Comparison of ENCODE assay signal across 9 mouse cellular contexts in genomic region chr4:107737907-107738306, GRCm38 (mm10). TPM values are rescaled to one million over a fixed set of nuclear protein-coding genes. Genes with fewer than 3 reads are reported as not detected.
DNase-seq lines count a peak whose midpoint lies in the region; ATAC-seq and TF ChIP-seq lines count a peak whose summit lies in the region.
"Had no signal": no experiment of that assay in that cellular context is flagged by ENCODE, and none has a peak within 500 bp of the region (broad histone marks: within the 10 kb centered on the region; RNA-seq: fewer than 3 reads in every experiment).

No protein-coding gene starts in this region.

- H3K27ac ChIP-seq in cerebellum, adult 2 months (ENCODE audit: insufficient read depth, low read length), result no peak overlapping the region
- H3K27ac ChIP-seq in hindbrain, embryonic 10.5 days, result peak overlapping the region; percentile 13
- no peak overlapping the region for H3K27ac ChIP-seq in olfactory bulb, adult 2 months (ENCODE audit: insufficient read depth, low read depth, low read length)
- H3K27ac ChIP-seq: macrophage had no signal

- H3K9me3 ChIP-seq in G1E (replicated peaks), result no peaks in the 10 kb centered on the region
- no peaks in the 10 kb centered on the region for H3K9me3 ChIP-seq in hindbrain, embryonic 10.5 days

- no peak overlapping the region for H3K4me3 ChIP-seq in G1E (ENCODE audit: low read depth, low read length)
- H3K4me3 ChIP-seq in cerebellum, adult 2 months (replicated peaks; ENCODE audit: insufficient read depth, low read depth, low read length), result no peak overlapping the region
- no peak overlapping the region for H3K4me3 ChIP-seq in hindbrain, embryonic 10.5 days
- H3K4me3 ChIP-seq in lung, adult 2 months (replicated peaks; ENCODE audit: extremely low read depth, low read depth, low read length), result no peak overlapping the region
- H3K4me3 ChIP-seq in olfactory bulb, adult 2 months (ENCODE audit: insufficient read depth, low read depth, low read length), result no peak overlapping the region

- peak; percentile 88 for TF ChIP-seq CTCF in G1E (IDR thresholded peaks at IDR 0.05; ENCODE audit: low read depth, low read length)
- peak; percentile 96 for TF ChIP-seq CTCF in cerebellum, adult 2 months (IDR thresholded peaks at IDR 0.05; ENCODE audit: borderline replicate concordance, insufficient read depth, low read depth, low read length)
- TF ChIP-seq CTCF in lung, adult 2 months (IDR thresholded peaks at IDR 0.05; ENCODE audit: insufficient read depth, low read length), result peak; percentile 85
- TF ChIP-seq CTCF in olfactory bulb, adult 2 months (IDR thresholded peaks at IDR 0.05; ENCODE audit: insufficient read depth, low read depth, low read length), result peak; percentile 96

- WGBS in cerebellum, adult 2 months, result 7% methylated on average over 6 of the region's 6 CpGs
- 17% methylated on average over 6 of the region's 6 CpGs for WGBS in hindbrain, embryonic 10.5 days
- 6% methylated on average over 6 of the region's 6 CpGs for WGBS in lung, adult 2 months
- 9% methylated on average over 6 of the region's 6 CpGs for WGBS in olfactory bulb, adult 2 months

- DNase-seq in G1E (ENCODE audit: low spot score), result peak; percentile 53
- DNase-seq in cerebellum, adult 2 months, result peak; percentile 80 to 92
- DNase-seq in forelimb bud, embryonic 11.5 days (ENCODE audit: low read depth, low spot score), result peak; percentile 83
- DNase-seq in hindbrain, embryonic 10.5 days (ENCODE audit: low spot score), result peak; percentile 89
- peak; percentile 78 to 89 for DNase-seq in layer of hippocampus, adult 8-10 months (ENCODE audit: low spot score in 2 of 2)
- peak; percentile 80 for DNase-seq in lung, adult 2 months
- peak; percentile 41 to 52 for DNase-seq in thymus, adult 18-20 months

- no peaks in the 10 kb centered on the region for H3K36me3 ChIP-seq in G1E (replicated peaks)
- no peaks in the 10 kb centered on the region for H3K36me3 ChIP-seq in hindbrain, embryonic 10.5 days

- no peak for TF ChIP-seq POLR2A in cerebellum, adult 2 months (IDR thresholded peaks at IDR 0.05; ENCODE audit: borderline replicate concordance, insufficient read depth, low read length)
- TF ChIP-seq POLR2A in lung, adult 2 months (IDR thresholded peaks at IDR 0.05; ENCODE audit: borderline replicate concordance, extremely low read depth, low read depth, low read length), result no peak
- TF ChIP-seq POLR2A in olfactory bulb, adult 2 months (IDR thresholded peaks at IDR 0.05; ENCODE audit: insufficient read depth, low read depth, low read length), result no peak

- peak; percentile 75 for ATAC-seq in G1E (ENCODE audit: extremely low read depth, insufficient number of reproducible peaks, low FRiP score, poor library complexity, severe bottlenecking)

- peaks cover 18% of the 10 kb centered on the region for H3K27me3 ChIP-seq in G1E (ENCODE audit: insufficient read depth, low read length)
- H3K27me3 ChIP-seq in cerebellum, adult 2 months (ENCODE audit: control insufficient read depth, insufficient read depth, low read length), result no peaks in the 10 kb centered on the region
- peaks cover 54% of the 10 kb centered on the region for H3K27me3 ChIP-seq in hindbrain, embryonic 10.5 days (ENCODE audit: insufficient read depth, poor library complexity, severe bottlenecking)

- peaks cover 24% of the 10 kb centered on the region for H3K4me1 ChIP-seq in G1E (ENCODE audit: insufficient read depth, low read depth, low read length)
- H3K4me1 ChIP-seq in cerebellum, adult 2 months (ENCODE audit: control insufficient read depth, insufficient read depth, low read length), result peaks cover 13% of the 10 kb centered on the region
- H3K4me1 ChIP-seq in hindbrain, embryonic 10.5 days (replicated peaks), result peaks cover 39% of the 10 kb centered on the region
- H3K4me1 ChIP-seq in lung, adult 2 months (ENCODE audit: control insufficient read depth, insufficient read depth, low read length), result no peaks in the 10 kb centered on the region
- H3K4me1 ChIP-seq in olfactory bulb, adult 2 months (ENCODE audit: control insufficient read depth, insufficient read depth, low read length), result peaks cover 37% of the 10 kb centered on the region

RNA-seq across cellular contexts. Expression of gene Dmrtb1, which starts 53.9 kb away (rescaled TPM):
- not detected in 2 replicates for total RNA-seq in G1E (2014; fragmentation: Nextera tagmentation)
- not detected in 2 replicates for total RNA-seq in G1E (2017)
- polyA plus RNA-seq in G1E (2012), result not detected in 2 replicates
- polyA plus RNA-seq in cerebellum, adult 2 months (2012; rRNA removed), result 0.47 and 0.51 TPM in 2 replicates
- 8.2 and 23.2 TPM in 2 replicates for polyA plus RNA-seq in hindbrain, embryonic 10.5 days (2016; fragmentation: Nextera tagmentation; extraction: Ambion mirVana)
- 1 to 10 TPM in 1 of 4 experiments, under 1 TPM in 2, not detected in 1; 0.59 to 1.4 (median 0.76) TPM for total RNA-seq in layer of hippocampus, adult 8-10 months (2022)
- polyA plus RNA-seq in lung, adult 2 months (2012; rRNA removed), result 0.12 TPM in 1 of 2 replicates, not detected in the other
- polyA plus RNA-seq in olfactory bulb, adult 2 months (2012; ENCODE audit: insufficient read depth, insufficient read length, low replicate concordance, missing spikeins), result not detected in 2 replicates
- polyA plus RNA-seq: macrophage had no signal
